Mouse (Mus musculus): Measurements from ENCODE around the gene Ppm1a. TPM values are rescaled to one million over a fixed set of nuclear protein-coding genes. Genes with fewer than 3 reads are reported as not detected.
A peak's percentile ranks its signal among the peaks of the same experiment; 100 is the strongest.

Ppm1a gene
- polyA plus RNA-seq, 1 experiment from 2014 or later, result 49.3 TPM

DNA sequence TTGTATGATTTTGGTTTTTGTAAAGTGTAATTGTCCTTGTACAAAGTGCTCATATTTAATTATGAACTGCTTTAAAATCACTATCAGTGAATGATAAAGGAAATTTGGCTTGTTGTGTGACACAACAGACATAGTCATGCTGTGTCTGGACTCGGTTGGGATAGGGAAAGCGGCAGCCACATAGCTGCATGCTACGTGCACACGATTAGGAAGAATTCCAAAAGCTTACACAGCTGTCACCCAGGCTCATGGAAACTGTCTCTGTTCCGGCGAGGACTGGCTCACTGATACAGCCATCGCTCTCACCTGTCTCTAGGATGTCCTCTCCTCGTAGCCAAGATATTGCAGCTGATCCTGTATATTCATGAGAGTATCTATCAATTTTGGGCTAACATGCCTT, 36.7 kb downstream of the Ppm1a start:
- Histone ChIP-seq H3K9me3 (no peaks in the 10 kb centered on the region), H3K36me3 (peaks cover 44% of the 10 kb centered on the region), H3K4me1 (no peaks in the 10 kb centered on the region), H3K27ac (no peak overlapping the region), H3K4me3 (no peak overlapping the region), H3K27me3 (ENCODE audit: insufficient read depth, poor library complexity, severe bottlenecking) (no peaks in the 10 kb centered on the region)
- WGBS, result 90% methylated on average over 8 of the region's 8 CpGs
- DNase-seq (ENCODE audit: low spot score), result no peak

DNA sequence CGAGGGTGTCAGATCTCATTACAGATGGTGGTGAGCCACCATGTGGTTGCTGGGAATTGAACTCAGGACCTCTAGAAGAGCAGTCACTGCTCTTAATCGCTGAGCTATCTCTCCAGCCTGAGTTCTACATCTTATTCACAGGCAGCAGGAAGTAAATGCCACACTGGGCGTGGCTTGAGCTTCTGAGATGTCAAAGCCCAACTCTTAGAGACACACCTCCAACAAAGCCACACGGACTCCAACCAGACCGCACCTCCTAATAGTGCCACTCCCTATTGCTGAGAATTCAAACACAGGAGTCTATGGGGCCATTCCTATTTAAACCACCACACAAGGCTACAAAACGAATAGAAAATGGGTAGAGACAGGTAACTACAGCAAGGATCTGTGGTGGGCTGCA, 52.5 kb downstream of the Ppm1a start:
- Histone ChIP-seq H3K27ac (no peak overlapping the region), H3K4me3 (no peak overlapping the region), H3K9me3 (no peaks in the 10 kb centered on the region), H3K4me1 (no peaks in the 10 kb centered on the region), H3K27me3 (ENCODE audit: insufficient read depth, poor library complexity, severe bottlenecking) (no peaks in the 10 kb centered on the region), H3K36me3 (no peaks in the 10 kb centered on the region)
- 75% methylated on average over 6 of the region's 6 CpGs for WGBS
- no peak for DNase-seq (ENCODE audit: low spot score)

DNA sequence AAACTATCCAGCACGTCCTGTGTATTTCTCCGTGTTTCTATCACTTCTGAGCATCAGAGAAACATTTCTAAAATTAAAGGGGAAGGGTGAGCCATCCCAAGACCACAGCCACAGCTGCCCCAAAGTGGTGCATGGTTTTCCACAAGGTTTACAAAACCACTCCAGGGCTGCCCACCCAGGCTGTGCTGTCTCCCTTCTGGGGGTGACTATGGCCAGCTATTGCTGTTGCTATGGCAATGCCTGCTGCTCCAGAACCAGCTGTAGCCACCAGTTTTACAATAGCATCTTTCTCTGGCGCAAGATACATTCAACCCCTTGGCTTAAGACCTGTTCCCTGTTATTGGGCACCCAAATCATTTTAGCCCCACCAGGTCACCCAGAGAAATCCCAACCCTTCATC, 54.3 kb downstream of the Ppm1a start:
- no peak overlapping the region for H3K4me3 ChIP-seq
- no peaks in the 10 kb centered on the region for H3K27me3 ChIP-seq (ENCODE audit: insufficient read depth, poor library complexity, severe bottlenecking)
- no peaks in the 10 kb centered on the region for H3K9me3 ChIP-seq
- DNase-seq (ENCODE audit: low spot score), result peak; percentile 70
- WGBS, result 81% methylated on average over 3 of the region's 3 CpGs
- H3K36me3 ChIP-seq, result no peaks in the 10 kb centered on the region
- no peaks in the 10 kb centered on the region for H3K4me1 ChIP-seq
- H3K27ac ChIP-seq, result no peak overlapping the region

DNA sequence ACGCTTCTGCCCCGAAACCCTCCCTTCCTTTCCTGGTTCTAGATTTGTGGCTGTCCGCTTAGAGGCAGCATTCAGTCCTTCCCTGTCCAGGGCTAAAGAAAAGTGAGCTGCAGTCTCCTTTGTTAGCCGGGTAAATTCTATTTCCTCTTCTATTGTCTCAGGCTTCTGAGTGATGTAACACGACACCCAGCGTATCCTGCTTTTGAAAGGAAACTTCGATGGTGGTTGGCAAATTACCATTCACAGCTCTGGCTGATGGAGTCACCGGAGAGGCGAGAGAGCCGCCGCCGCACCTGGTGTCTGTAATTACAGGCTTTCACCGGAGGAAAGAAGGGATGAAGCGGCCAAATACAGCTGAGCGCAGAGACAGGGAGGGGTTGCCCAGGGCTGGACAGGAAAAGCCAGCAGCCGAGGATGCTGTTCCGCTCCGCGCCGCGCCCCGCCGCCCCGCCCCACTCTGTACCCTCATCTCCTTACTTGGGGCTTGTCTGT, 63.7 kb downstream of the Ppm1a start:
- Histone ChIP-seq H3K4me1 (no peaks in the 10 kb centered on the region), H3K36me3 (no peaks in the 10 kb centered on the region), H3K4me3 (peak overlapping the region; percentile 56), H3K9me3 (no peaks in the 10 kb centered on the region), H3K27ac (peak overlapping the region; percentile 37), H3K27me3 (ENCODE audit: insufficient read depth, poor library complexity, severe bottlenecking) (peaks cover 34% of the 10 kb centered on the region)
- 4% methylated on average over 24 of the region's 24 CpGs for WGBS
- no peak for DNase-seq (ENCODE audit: low spot score)

DNA sequence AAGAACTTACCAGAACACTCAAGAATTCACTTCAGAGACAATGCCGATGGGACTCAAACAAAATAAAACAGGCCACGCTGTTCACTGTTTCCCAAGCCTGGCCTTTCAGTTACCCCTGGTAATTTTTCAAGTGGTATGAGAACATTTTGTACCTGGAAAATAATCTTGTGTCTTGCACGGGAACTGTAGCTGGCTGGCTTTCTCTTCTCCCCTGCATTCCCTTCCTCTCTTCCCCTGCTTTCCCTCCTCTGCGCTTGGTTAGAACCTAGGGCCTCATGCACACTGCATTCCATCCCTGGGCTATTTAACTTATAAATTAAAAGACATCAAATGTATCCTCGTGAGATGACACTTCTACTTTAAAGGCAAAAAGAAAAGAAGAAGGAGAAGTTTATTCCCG, 64.3 kb downstream of the Ppm1a start:
- 39% methylated on average over 6 of the region's 6 CpGs for WGBS
- Histone ChIP-seq H3K27me3 (ENCODE audit: insufficient read depth, poor library complexity, severe bottlenecking) (peaks cover 34% of the 10 kb centered on the region), H3K4me3 (peak overlapping the region; percentile 56), H3K36me3 (no peaks in the 10 kb centered on the region), H3K4me1 (no peaks in the 10 kb centered on the region), H3K27ac (peak overlapping the region; percentile 37), H3K9me3 (no peaks in the 10 kb centered on the region)
- DNase-seq (ENCODE audit: low spot score), result no peak

DNA sequence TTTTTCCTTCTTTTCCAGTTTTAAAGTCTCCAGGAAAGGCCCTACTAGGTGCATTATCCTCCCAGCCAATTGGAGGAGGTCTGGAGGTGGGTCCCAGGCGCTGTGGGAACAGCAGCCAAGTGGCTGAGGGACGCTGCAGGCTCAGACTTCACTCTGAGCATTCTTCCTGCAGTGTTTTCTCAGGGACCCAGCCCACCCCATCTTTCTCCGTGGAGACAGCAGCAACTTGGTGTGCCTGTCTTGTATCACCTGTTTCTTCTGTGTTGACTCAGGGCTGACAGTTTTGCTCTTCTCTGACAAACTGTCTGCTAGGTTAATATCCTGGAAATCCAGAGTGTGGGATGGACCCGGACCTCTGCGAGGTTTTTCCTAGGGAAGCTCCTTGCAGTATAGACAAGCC, 68.4 kb downstream of the Ppm1a start:
- WGBS, result 46% methylated on average over 5 of the region's 5 CpGs
- no peak overlapping the region for H3K4me3 ChIP-seq
- DNase-seq (ENCODE audit: low spot score), result no peak
- H3K9me3 ChIP-seq, result no peaks in the 10 kb centered on the region
- peaks cover 51% of the 10 kb centered on the region for H3K27me3 ChIP-seq (ENCODE audit: insufficient read depth, poor library complexity, severe bottlenecking)
- no peaks in the 10 kb centered on the region for H3K36me3 ChIP-seq
- no peak overlapping the region for H3K27ac ChIP-seq
- no peaks in the 10 kb centered on the region for H3K4me1 ChIP-seq

DNA sequence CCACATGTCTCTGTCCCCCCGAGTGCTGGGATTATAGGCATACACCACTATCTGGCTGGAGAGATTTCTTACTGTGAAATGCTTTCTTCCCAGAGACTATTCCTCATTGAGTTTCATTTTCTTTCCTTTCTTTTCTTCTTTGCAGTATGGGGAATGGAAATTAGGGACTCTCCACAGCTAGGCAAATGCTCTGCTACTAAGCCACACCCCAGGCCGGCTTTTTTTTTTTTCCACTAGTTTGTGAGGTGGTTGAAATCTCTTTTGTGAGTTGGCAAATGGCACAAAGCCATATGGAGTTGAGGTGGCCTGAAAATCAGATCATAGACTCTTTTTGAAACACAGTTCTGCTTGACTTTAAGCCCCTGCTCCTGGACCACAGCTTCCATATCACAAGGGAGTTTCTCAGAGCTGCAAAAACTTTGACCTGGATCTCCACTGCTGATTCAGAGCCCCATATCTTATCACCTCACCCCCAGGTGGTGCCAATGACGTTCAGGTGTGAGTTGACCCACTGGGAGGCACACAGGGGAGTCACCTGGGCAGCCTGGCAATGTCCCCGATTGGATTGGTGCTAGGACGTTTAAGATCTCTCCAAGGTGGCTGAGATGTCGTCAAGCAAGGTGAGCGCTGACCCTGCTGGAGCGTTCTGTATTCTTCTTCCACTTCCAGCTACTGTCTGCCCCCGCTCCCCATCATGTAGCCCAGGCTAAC, 71.7 kb downstream of the Ppm1a start:
- Histone ChIP-seq H3K36me3 (no peaks in the 10 kb centered on the region), H3K27ac (no peak overlapping the region), H3K4me1 (peaks cover 7% of the 10 kb centered on the region), H3K27me3 (ENCODE audit: insufficient read depth, poor library complexity, severe bottlenecking) (peaks cover 60% of the 10 kb centered on the region), H3K9me3 (no peaks in the 10 kb centered on the region), H3K4me3 (no peak overlapping the region)
- no peak for DNase-seq (ENCODE audit: low spot score)
- 57% methylated on average over 9 of the region's 9 CpGs for WGBS

DNA sequence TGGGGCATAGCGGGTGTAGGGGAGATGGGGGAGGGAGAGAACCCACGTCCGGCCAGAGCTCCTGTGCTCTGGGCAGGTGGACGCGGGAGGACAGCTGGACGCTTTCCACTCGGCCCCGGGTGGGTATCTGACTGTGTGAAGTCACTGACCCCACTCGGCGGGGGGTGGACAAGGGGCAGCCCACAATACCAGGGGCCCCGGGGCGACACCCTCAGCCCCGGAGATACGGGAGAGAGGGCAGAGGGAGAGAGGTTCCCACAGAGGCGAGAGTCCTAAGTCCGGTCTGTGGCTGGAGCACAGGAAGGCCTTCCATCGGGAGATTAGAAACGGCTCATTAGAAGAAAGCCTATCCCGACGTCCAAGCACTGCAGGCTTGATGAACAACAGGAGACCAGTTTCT, 72.5 kb downstream of the Ppm1a start:
- Histone ChIP-seq H3K4me1 (peaks cover 7% of the 10 kb centered on the region), H3K4me3 (no peak overlapping the region), H3K9me3 (no peaks in the 10 kb centered on the region), H3K27ac (no peak overlapping the region), H3K36me3 (no peaks in the 10 kb centered on the region), H3K27me3 (ENCODE audit: insufficient read depth, poor library complexity, severe bottlenecking) (peaks cover 59% of the 10 kb centered on the region)
- WGBS, result 60% methylated on average over 20 of the region's 20 CpGs
- DNase-seq (ENCODE audit: low spot score), result no peak

DNA sequence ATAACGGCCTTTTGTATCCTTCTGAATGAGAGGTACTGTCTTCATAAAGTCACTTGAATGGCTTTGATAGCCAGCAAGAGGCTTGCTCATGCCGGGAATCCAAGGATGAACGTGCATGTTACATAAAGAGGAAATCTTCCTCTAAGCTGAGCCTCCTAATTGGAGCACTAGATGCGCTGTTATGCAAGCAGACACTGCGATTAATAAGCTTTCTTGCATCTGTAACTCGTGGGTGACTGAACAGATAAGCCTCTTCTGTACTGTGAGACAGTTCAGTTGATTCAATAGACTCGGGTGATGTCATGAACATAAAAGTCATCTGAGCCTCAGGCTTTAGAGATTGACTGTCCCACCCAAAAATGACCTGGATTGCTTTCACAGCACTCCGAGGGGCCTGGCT, 73.1 kb downstream of the Ppm1a start:
- 69% methylated on average over 8 of the region's 8 CpGs for WGBS
- peaks cover 7% of the 10 kb centered on the region for H3K4me1 ChIP-seq
- peaks cover 54% of the 10 kb centered on the region for H3K27me3 ChIP-seq (ENCODE audit: insufficient read depth, poor library complexity, severe bottlenecking)
- no peak overlapping the region for H3K27ac ChIP-seq
- no peaks in the 10 kb centered on the region for H3K9me3 ChIP-seq
- DNase-seq (ENCODE audit: low spot score), result no peak
- H3K36me3 ChIP-seq, result no peaks in the 10 kb centered on the region
- H3K4me3 ChIP-seq, result no peak overlapping the region

DNA sequence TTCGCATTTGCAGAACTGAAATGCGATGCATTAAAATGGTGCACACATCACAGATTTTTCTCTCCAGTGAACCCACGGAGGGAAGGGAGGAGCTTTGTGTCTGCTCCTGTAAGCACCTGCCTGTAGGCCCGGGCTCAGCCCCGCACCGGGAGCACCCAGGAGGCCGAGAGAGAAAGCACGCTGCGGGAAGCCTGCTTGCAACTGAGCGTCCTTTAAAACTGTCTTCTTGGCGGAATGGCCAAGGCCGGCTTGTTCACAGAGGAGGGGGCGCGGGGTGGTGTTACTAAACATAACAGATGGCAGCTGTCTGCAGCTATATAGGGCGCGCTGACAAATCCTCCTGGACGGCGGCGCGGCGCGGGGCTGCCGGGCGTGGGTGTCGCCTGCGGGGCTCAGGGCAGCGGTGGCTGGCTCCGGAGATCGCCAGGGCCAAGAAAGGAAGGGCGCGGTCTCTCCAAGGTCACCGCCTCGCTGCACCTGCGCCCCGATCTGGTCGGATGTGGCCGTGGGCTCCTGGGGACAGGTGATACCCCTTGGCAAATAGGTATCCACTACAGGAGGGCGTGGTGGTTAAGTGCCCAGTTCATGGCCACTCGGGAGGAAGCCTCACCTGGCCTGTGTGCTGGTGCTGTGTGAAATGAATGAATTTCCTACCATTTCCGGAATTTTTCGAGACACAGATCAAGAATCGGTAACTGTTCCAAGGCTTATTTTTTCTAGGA, 74.6 kb downstream of the Ppm1a start:
- Histone ChIP-seq H3K4me1 (peaks cover 7% of the 10 kb centered on the region), H3K36me3 (no peaks in the 10 kb centered on the region), H3K4me3 (peak overlapping the region; percentile 59), H3K27ac (no peak overlapping the region), H3K9me3 (no peaks in the 10 kb centered on the region), H3K27me3 (ENCODE audit: insufficient read depth, poor library complexity, severe bottlenecking) (peaks cover 47% of the 10 kb centered on the region)
- DNase-seq (ENCODE audit: low spot score), result no peak
- WGBS, result 8% methylated on average over 42 of the region's 42 CpGs

DNA sequence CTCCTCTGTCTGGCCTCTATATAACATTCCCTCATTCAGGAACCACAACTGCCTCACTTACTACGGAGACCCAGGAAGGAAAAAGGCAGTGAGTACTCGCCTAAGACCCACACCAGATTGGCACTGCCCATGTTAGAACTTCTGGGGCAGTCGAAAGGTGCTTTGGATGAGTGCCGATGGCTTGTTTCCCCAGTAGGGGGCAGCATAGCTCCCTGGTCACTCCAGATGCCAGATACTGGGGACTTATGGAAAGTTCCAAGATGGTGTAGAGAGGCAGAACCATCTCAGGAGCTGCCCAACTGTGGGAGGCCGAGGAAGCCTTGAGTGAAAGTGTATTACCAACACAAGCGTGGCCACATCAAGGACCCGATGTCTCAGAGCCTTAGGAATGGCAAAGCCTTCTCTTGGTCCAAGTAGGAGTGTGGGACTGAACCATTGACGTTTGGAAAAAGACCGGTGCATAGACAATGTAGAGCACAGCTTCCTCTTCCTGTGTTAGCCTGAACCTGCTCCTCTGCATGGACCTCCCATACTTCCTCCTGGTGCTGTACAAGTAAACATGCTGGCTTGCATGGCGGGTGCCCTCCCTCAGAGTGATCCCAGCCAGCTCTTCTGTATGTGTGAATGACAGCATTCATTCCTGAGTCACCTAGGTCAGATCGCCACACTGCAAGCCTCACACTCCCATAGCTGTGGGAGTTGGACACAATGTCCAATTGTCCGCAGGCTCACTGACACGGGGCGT, 77.7 kb downstream of the Ppm1a start:
- no peak for DNase-seq (ENCODE audit: low spot score)
- no peak overlapping the region for H3K4me3 ChIP-seq
- H3K9me3 ChIP-seq, result no peaks in the 10 kb centered on the region
- H3K36me3 ChIP-seq, result no peaks in the 10 kb centered on the region
- H3K27me3 ChIP-seq (ENCODE audit: insufficient read depth, poor library complexity, severe bottlenecking), result peaks cover 38% of the 10 kb centered on the region
- 70% methylated on average over 14 of the region's 14 CpGs for WGBS
- H3K27ac ChIP-seq, result no peak overlapping the region
- peaks cover 7% of the 10 kb centered on the region for H3K4me1 ChIP-seq

DNA sequence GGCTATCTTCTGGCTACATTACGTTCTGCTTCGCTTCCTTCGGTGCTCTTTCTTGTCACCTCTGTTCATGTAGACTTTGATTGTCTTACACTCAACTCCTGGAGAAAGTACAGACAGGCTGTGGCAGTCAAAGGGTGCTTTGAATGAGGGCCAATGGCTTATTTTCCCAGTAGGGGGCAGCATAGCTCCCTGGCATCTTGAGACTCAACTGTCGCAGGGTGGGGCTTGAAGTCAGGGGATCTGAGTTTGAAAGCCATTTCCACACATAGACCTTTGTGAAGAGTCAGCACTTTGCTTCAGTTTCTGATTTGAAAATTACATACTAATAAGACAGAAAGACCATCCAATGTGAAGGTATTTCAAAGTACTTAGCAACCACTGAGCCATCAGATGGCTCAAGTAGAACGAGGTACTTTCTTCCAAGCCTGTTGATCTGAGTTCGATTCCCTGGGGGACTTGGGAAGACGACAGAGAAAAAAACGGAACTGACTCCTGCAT, 78.3 kb downstream of the Ppm1a start:
- no peak overlapping the region for H3K4me3 ChIP-seq
- H3K27me3 ChIP-seq (ENCODE audit: insufficient read depth, poor library complexity, severe bottlenecking), result peaks cover 32% of the 10 kb centered on the region
- H3K4me1 ChIP-seq, result peaks cover 7% of the 10 kb centered on the region
- no peak for DNase-seq (ENCODE audit: low spot score)
- no peak overlapping the region for H3K27ac ChIP-seq
- H3K9me3 ChIP-seq, result no peaks in the 10 kb centered on the region
- WGBS, result 69% methylated on average over 8 of the region's 8 CpGs
- no peaks in the 10 kb centered on the region for H3K36me3 ChIP-seq

DNA sequence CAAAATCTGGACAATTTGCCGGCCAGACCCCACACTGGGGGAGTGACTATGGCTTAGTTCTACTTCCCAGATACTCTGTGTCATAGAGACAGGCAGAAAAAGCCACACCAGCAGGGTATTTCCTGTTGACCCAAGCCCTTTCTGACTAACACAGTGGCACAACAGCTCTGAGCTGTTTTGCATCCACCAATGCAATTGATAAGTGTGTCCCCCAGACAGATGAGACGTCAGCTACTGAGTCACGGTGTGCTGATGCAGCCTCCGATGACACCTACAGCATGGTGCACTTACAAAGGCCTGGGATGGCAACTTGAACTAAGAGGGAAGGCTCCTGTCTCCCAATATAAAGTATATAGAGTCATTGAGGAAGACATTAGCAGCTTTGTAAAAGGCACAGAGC, 80.0 kb downstream of the Ppm1a start:
- Histone ChIP-seq H3K27ac (no peak overlapping the region), H3K4me3 (no peak overlapping the region), H3K9me3 (no peaks in the 10 kb centered on the region), H3K36me3 (no peaks in the 10 kb centered on the region), H3K4me1 (no peaks in the 10 kb centered on the region), H3K27me3 (ENCODE audit: insufficient read depth, poor library complexity, severe bottlenecking) (peaks cover 14% of the 10 kb centered on the region)
- WGBS, result 63% methylated on average over 4 of the region's 4 CpGs
- peak; percentile 70 for DNase-seq (ENCODE audit: low spot score)
